7 mouse cellular contexts compared by ENCODE assay signal in genomic region chr11:70755645-70756044, GRCm38 (mm10). TPM values are rescaled to one million over a fixed set of nuclear protein-coding genes. Genes with fewer than 3 reads are reported as not detected.
DNase-seq lines count a peak whose midpoint lies in the region; ATAC-seq and TF ChIP-seq lines count a peak whose summit lies in the region.

No protein-coding gene starts in this region.

- H3K4me1 ChIP-seq in MEL (ENCODE audit: control insufficient read depth in 1 of 2, insufficient read depth in 2 of 2, low read length in 2 of 2), result peaks cover 0 to 5% of the 10 kb centered on the region in 2 experiments; a peak in 2 of 4 replicates
- no peaks in the 10 kb centered on the region for H3K4me1 ChIP-seq in embryonic facial prominence, embryonic 11.5 days (ENCODE audit: control insufficient read depth, insufficient read depth, low read length)
- no peaks in the 10 kb centered on the region; the same call in 1 of the 2 replicates for H3K4me1 ChIP-seq in midbrain, embryonic 10.5 days

- H3K4me2 ChIP-seq in embryonic facial prominence, embryonic 11.5 days (ENCODE audit: low read depth, low read length), result no peak overlapping the region

- TF ChIP-seq CTCF in MEL (IDR thresholded peaks at IDR 0.05 in 2 of 3, conservative IDR thresholded peaks at IDR 0.05 in 1 of 3; ENCODE audit: control insufficient read depth in 1 of 3, insufficient read depth in 1 of 3, low read depth in 2 of 3, low read length in 3 of 3, poor library complexity in 1 of 3, severe bottlenecking in 1 of 3), result peak; percentile 83 to 87 (median 85)

- TF ChIP-seq EP300 in MEL (IDR thresholded peaks at IDR 0.05; ENCODE audit: low read depth in 1 of 2, low read length in 2 of 2), result no peak

- 0 out of 2 replicates have a peak overlapping the region, but pooled peaks have one; percentile 18 for H3K9ac ChIP-seq in MEL (ENCODE audit: control insufficient read depth, low read depth, low read length, poor library complexity, severe bottlenecking)
- H3K9ac ChIP-seq in embryonic facial prominence, embryonic 11.5 days (replicated peaks; ENCODE audit: low read length), result no peak overlapping the region

- H3K36me3 ChIP-seq in MEL (ENCODE audit: control insufficient read depth in 1 of 2, insufficient read depth in 2 of 2, low read length in 2 of 2), result peaks cover 0 to 6% of the 10 kb centered on the region in 2 experiments; a peak in 1 of 4 replicates
- H3K36me3 ChIP-seq in embryonic facial prominence, embryonic 11.5 days (replicated peaks; ENCODE audit: control insufficient read depth, insufficient read depth, low read depth, low read length), result no peaks in the 10 kb centered on the region
- H3K36me3 ChIP-seq in midbrain, embryonic 10.5 days, result no peaks in the 10 kb centered on the region

- no peaks in the 10 kb centered on the region for H3K9me3 ChIP-seq in MEL (replicated peaks; ENCODE audit: insufficient read depth, low read length)
- H3K9me3 ChIP-seq in embryonic facial prominence, embryonic 11.5 days (replicated peaks; ENCODE audit: control insufficient read depth, low read length), result no peaks in the 10 kb centered on the region
- H3K9me3 ChIP-seq in midbrain, embryonic 10.5 days (replicated peaks), result no peaks in the 10 kb centered on the region

- no peak for ATAC-seq in embryonic facial prominence, embryonic 11.5 days (replicated peaks; ENCODE audit: insufficient number of reproducible peaks, low FRiP score, low TSS enrichment, low read depth)

- H3K27ac ChIP-seq in MEL (ENCODE audit: control insufficient read depth, low read depth, low read length), result no peak overlapping the region
- H3K27ac ChIP-seq in embryonic facial prominence, embryonic 11.5 days (replicated peaks; ENCODE audit: low read depth, low read length), result no peak overlapping the region
- no peak overlapping the region for H3K27ac ChIP-seq in midbrain, embryonic 10.5 days (replicated peaks)

- H3K79me2 ChIP-seq in MEL (ENCODE audit: control insufficient read depth, insufficient read depth, low read length, poor library complexity), result no peaks in the 10 kb centered on the region

- H3K27me3 ChIP-seq in MEL (ENCODE audit: control insufficient read depth in 1 of 2, insufficient read depth in 2 of 2, low read length in 2 of 2), result peaks cover 0 to 1% of the 10 kb centered on the region in 2 experiments; a peak in 3 of 4 replicates
- H3K27me3 ChIP-seq in embryonic facial prominence, embryonic 11.5 days (ENCODE audit: control insufficient read depth, insufficient read depth, low read length), result no peaks in the 10 kb centered on the region
- no peaks in the 10 kb centered on the region for H3K27me3 ChIP-seq in midbrain, embryonic 10.5 days (ENCODE audit: low read depth, poor library complexity, severe bottlenecking)

- H3K4me3 ChIP-seq in MEL (ENCODE audit: control insufficient read depth in 1 of 2, insufficient read depth in 1 of 2, low read depth in 2 of 2, low read length in 2 of 2), result no peak overlapping the region
- no peak overlapping the region for H3K4me3 ChIP-seq in embryonic facial prominence, embryonic 11.5 days (ENCODE audit: low read depth, low read length)
- no peak overlapping the region for H3K4me3 ChIP-seq in midbrain, embryonic 10.5 days

- intact Hi-C loops in heart, postnatal 10 days (cut with DNase I), result loop anchor here (1.0 to 5.0 kb wide), 6 partner anchors 53 to 343 kb away; partner anchors contain the start of genes Arrb2, Inca1, Kif1c and Pelp1

- 11% methylated on average over 7 of the region's 7 CpGs for WGBS in embryonic facial prominence, embryonic 11.5 days
- WGBS in midbrain, embryonic 10.5 days, result 12% methylated on average over 7 of the region's 7 CpGs

- peak; percentile 81 for DNase-seq in MEL (ENCODE audit: low read depth, low spot score)
- DNase-seq in adrenal gland, postnatal 14 days, result peak; percentile 90
- peak; percentile 84 for DNase-seq in embryonic facial prominence, embryonic 11.5 days (ENCODE audit: low spot score)
- DNase-seq in heart, postnatal 10 days, result peak; percentile 84 to 93
- peak; percentile 78 to 98 for DNase-seq in layer of hippocampus, postnatal 25 days (ENCODE audit: extremely low spot score in 1 of 2, low spot score in 1 of 2)
- peak; percentile 79 for DNase-seq in midbrain, embryonic 10.5 days (ENCODE audit: low spot score)
- peak; percentile 94 for DNase-seq in right cerebral cortex, postnatal 4 days

- TF ChIP-seq RAD21 in MEL (IDR thresholded peaks at IDR 0.05; ENCODE audit: low read depth, low read length), result peak; percentile 91

- TF ChIP-seq POLR2A in MEL (IDR thresholded peaks at IDR 0.05; ENCODE audit: control insufficient read depth in 1 of 2, insufficient read depth in 1 of 2, low read depth in 1 of 2, low read length in 2 of 2, poor library complexity in 1 of 2), result no peak

TF ChIP-seq in MEL, 35 proteins besides CTCF, POLR2A, EP300 and RAD21:
- TF ChIP-seq ZKSCAN1 (IDR thresholded peaks at IDR 0.05; ENCODE audit: low read depth, low read length), result no peak; the same call in 1 of the 2 replicates
- TF ChIP-seq POLR2AphosphoS5 (IDR thresholded peaks at IDR 0.05; ENCODE audit: borderline replicate concordance, low read depth, low read length), result no peak
- peak; percentile 93 for TF ChIP-seq ZC3H11A (IDR thresholded peaks at IDR 0.05; ENCODE audit: low read depth, low read length)
- TF ChIP-seq MAX (IDR thresholded peaks at IDR 0.05; ENCODE audit: low read length), result no peak
- TF ChIP-seq MAFK (IDR thresholded peaks at IDR 0.05; ENCODE audit: borderline replicate concordance, low read depth, low read length), result no peak
- no peak for TF ChIP-seq BHLHE40 (IDR thresholded peaks at IDR 0.05; ENCODE audit: borderline replicate concordance, low read depth, low read length)
- TF ChIP-seq SIN3A (IDR thresholded peaks at IDR 0.05; ENCODE audit: low read length), result 0 out of 2 replicates have a peak, but pooled peaks have one; percentile 47
- peak; percentile 92 for TF ChIP-seq SMC3 (IDR thresholded peaks at IDR 0.05; ENCODE audit: low read depth, low read length)
- TF ChIP-seq MEF2A (IDR thresholded peaks at IDR 0.05; ENCODE audit: extremely low read depth, insufficient replicate concordance, low read depth, low read length, poor library complexity, severe bottlenecking), result no peak
- TF ChIP-seq MYB (IDR thresholded peaks at IDR 0.05; ENCODE audit: low read depth, low read length), result no peak
- TF ChIP-seq GATA1 (IDR thresholded peaks at IDR 0.05; ENCODE audit: low read depth, low read length), result no peak
- TF ChIP-seq JUND (IDR thresholded peaks at IDR 0.05; ENCODE audit: low read depth, low read length), result no peak
- no peak for TF ChIP-seq ELF1 (IDR thresholded peaks at IDR 0.05; ENCODE audit: low read depth, low read length)
- no peak for TF ChIP-seq ZMIZ1 (IDR thresholded peaks at IDR 0.05; ENCODE audit: low read depth, low read length)

RNA-seq across cellular contexts. Expression of gene Zfp3, which starts 8.4 kb away (rescaled TPM):
- 1.5 TPM in 2 replicates for total RNA-seq in MEL (2012; rRNA removed)
- 1 to 10 TPM in 1 of 2 experiments, not detected in 1; 1.9 TPM for polyA plus RNA-seq in MEL (2012; ENCODE audit: insufficient read depth in 1 of 2, insufficient read length in 2 of 2, low read depth in 1 of 2, low replicate concordance in 2 of 2, missing spikeins in 1 of 2)
- total RNA-seq in adrenal gland, postnatal 14 days (2021), result 8.7 and 10.3 TPM in 2 replicates
- 6.7 and 7.3 TPM in 2 replicates for polyA plus RNA-seq in embryonic facial prominence, embryonic 11.5 days (2014; fragmentation: Nextera tagmentation; extraction: Ambion mirVana)
- 10 to 100 TPM; 10.6 to 11.2 TPM for total RNA-seq in heart, postnatal 10 days (2021)
- total RNA-seq in layer of hippocampus, postnatal 25 days (2021), result 10 to 100 TPM; 23.1 to 24.8 TPM
- 6.9 and 10.2 TPM in 2 replicates for polyA plus RNA-seq in midbrain, embryonic 10.5 days (2016; fragmentation: Nextera tagmentation; extraction: Ambion mirVana)

RNA-seq across cellular contexts. Expression of gene Kif1c, which starts 55.3 kb away (rescaled TPM):
- 19.8 and 20.3 TPM in 2 replicates for total RNA-seq in MEL (2012; rRNA removed)
- 10 to 100 TPM in 1 of 2 experiments, not detected in 1; 21.7 TPM for polyA plus RNA-seq in MEL (2012; ENCODE audit: insufficient read depth in 1 of 2, insufficient read length in 2 of 2, low read depth in 1 of 2, low replicate concordance in 2 of 2, missing spikeins in 1 of 2)
- total RNA-seq in adrenal gland, postnatal 14 days (2021), result 154 and 159 TPM in 2 replicates
- 7.5 and 8.3 TPM in 2 replicates for polyA plus RNA-seq in embryonic facial prominence, embryonic 11.5 days (2014; fragmentation: Nextera tagmentation; extraction: Ambion mirVana)
- 100 to 1,000 TPM; 279 to 286 TPM for total RNA-seq in heart, postnatal 10 days (2021)
- total RNA-seq in layer of hippocampus, postnatal 25 days (2021), result 10 to 100 TPM; 71.5 to 78.9 TPM
- polyA plus RNA-seq in midbrain, embryonic 10.5 days (2016; fragmentation: Nextera tagmentation; extraction: Ambion mirVana), result 1.8 and 2.0 TPM in 2 replicates

RNA-seq across cellular contexts. Expression of gene Inca1, which starts 55.7 kb away (rescaled TPM):
- total RNA-seq in MEL (2012; rRNA removed), result 0.35 and 0.46 TPM in 2 replicates
- polyA plus RNA-seq in MEL (2012; ENCODE audit: insufficient read depth in 1 of 2, insufficient read length in 2 of 2, low read depth in 1 of 2, low replicate concordance in 2 of 2, missing spikeins in 1 of 2), result 1 to 10 TPM in 1 of 2 experiments, not detected in 1; 2.2 TPM
- 15.2 and 15.8 TPM in 2 replicates for total RNA-seq in adrenal gland, postnatal 14 days (2021)
- 0.73 and 0.82 TPM in 2 replicates for polyA plus RNA-seq in embryonic facial prominence, embryonic 11.5 days (2014; fragmentation: Nextera tagmentation; extraction: Ambion mirVana)
- 1 to 10 TPM; 2.6 to 3.0 TPM for total RNA-seq in heart, postnatal 10 days (2021)
- 1 to 10 TPM; 3.1 to 3.4 TPM for total RNA-seq in layer of hippocampus, postnatal 25 days (2021)
- 1.00 and 1.3 TPM in 2 replicates for polyA plus RNA-seq in midbrain, embryonic 10.5 days (2016; fragmentation: Nextera tagmentation; extraction: Ambion mirVana)

RNA-seq across cellular contexts. Expression of gene Scimp, which starts 56.7 kb away (rescaled TPM):
- not detected in 2 replicates for total RNA-seq in MEL (2012; rRNA removed)
- not detected for polyA plus RNA-seq in MEL (2012; ENCODE audit: insufficient read depth in 1 of 2, insufficient read length in 2 of 2, low read depth in 1 of 2, low replicate concordance in 2 of 2, missing spikeins in 1 of 2)
- total RNA-seq in adrenal gland, postnatal 14 days (2021), result 0.41 and 1.2 TPM in 2 replicates
- not detected in 2 replicates for polyA plus RNA-seq in embryonic facial prominence, embryonic 11.5 days (2014; fragmentation: Nextera tagmentation; extraction: Ambion mirVana)
- not detected for total RNA-seq in heart, postnatal 10 days (2021)
- not detected for total RNA-seq in layer of hippocampus, postnatal 25 days (2021)
- polyA plus RNA-seq in midbrain, embryonic 10.5 days (2016; fragmentation: Nextera tagmentation; extraction: Ambion mirVana), result not detected in 2 replicates
